Mouse (Mus musculus): ENCODE data around the gene Zfr2. TPM values are rescaled to one million over a fixed set of nuclear protein-coding genes. Genes with fewer than 3 reads are reported as not detected.
A peak's percentile ranks its signal among the peaks of the same experiment; 100 is the strongest.

Gene Zfr2
- total RNA-seq, 2 experiments from 2014 or later = 2.7 to 3.4 TPM

DNA sequence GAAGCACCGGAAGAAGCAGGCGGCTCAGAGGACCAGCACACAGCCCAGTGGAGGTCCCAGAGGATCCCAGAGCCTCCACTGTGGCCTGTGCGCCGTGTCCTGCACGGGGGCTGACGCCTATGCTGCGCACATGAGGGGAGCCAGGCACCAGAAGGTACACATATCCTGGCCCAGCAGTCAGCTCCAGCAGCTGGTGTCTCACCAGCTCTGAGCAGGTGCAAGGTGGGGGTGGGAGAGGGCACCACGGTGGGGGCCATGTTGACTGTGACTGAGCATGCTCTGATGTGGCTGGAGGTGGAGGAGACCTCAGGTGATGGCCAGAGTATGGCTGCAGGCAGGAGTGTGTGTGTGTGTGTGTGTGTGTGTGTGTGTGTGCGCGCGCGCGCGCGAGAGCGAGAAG is 9.1 kb downstream of the Zfr2 start:
- no peak for DNase-seq
- intact Hi-C loops (cut with DNase I) = loop anchor here (5.0 kb wide), 1 partner anchor 100 kb away; the partner anchor contains the start of gene Gipc3

DNA sequence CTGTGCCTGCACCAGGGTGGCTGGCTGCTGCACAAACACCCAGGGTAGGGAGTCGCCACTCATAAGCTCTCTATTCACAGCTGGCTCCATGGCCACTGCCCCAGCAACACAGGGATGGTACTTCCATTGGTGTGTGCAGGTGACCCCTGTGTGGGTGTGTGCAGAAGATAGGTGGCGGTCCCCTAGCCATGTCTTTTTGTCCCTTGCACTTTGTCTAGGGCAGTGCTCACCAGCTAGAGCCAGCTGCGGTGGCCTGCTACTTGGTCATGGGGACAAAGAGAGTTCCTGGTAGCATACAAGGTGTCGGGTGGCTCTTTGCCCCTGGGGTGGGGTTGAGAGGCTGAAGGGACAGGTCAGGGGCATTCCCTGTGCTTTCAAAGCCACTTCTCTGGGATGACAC is 11.2 kb downstream of the Zfr2 start:
- no peak for DNase-seq
- intact Hi-C loops (cut with DNase I) = loop anchor here (2.0 to 5.0 kb wide), 2 partner anchors 43 to 98 kb away; partner anchors contain the start of gene Gipc3

DNA sequence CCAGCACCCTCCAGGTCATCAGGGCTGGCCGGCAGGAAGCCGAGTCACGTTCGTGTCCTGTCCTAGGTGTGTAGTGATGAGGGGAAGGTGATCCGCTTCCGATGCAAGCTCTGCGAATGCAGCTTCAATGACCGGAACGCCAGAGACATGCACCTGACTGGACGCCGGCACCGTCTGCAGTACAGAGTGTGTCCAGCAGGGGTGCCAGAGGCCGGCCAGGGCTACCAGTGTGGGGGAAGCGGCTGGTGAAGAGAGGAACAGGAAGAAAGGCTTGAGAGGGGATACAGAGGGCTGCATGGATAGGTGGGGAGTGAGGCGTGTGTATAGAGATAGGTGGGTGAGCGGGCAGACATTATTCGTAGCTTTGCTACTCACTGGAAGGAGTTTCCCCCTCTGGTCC is 11.6 kb downstream of the Zfr2 start:
- peak; percentile 82 to 92 for DNase-seq
- intact Hi-C loops (cut with DNase I) = loop anchor here (2.0 to 5.0 kb wide), 2 partner anchors 42 to 98 kb away; partner anchors contain the start of gene Gipc3

DNA sequence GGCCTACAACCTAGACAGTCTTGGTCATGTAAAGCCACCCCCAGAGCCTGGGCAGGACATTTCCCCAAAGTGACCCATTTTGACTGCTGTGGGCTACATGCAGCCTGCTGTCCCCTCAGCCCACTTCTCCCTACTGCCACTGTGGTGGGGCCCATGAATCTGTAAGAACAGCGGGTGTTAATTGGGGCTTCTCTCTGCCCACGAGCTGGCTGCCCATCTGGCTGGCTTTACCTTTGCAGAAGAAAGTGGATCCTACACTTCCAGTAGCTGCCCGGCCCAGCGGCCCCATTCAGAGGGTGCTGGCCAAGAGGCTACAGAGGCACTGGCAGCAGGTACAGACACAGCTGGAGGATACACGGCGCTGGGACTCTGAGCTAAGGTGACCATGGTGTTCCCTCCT is 12.2 kb downstream of the Zfr2 start:
- DNase-seq = no peak
- intact Hi-C loops (cut with DNase I) = loop anchor here (2.0 kb wide), 1 partner anchor 42 kb away; no protein-coding TSS in a partner anchor

DNA sequence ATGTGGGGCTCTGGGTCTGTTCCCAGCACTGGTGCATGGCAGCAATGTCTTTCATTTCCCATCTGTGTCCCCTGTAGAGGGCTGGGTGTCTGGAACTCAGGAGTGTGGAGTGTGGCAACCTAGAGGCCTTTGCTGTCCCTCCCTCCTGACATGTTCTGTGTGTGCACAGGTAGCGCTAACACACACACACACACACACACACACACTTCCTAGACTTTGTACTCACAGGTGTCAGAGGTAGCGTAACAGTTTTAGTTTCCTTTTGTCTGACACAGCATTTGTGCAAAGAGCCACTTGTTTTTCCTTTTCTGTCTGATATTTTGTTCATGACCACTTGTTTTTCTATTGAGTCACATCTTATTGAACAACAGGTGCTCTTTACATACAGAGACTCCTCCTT is 14.8 kb downstream of the Zfr2 start:
- intact Hi-C loops (cut with DNase I) = no loop called here
- DNase-seq = no peak

DNA sequence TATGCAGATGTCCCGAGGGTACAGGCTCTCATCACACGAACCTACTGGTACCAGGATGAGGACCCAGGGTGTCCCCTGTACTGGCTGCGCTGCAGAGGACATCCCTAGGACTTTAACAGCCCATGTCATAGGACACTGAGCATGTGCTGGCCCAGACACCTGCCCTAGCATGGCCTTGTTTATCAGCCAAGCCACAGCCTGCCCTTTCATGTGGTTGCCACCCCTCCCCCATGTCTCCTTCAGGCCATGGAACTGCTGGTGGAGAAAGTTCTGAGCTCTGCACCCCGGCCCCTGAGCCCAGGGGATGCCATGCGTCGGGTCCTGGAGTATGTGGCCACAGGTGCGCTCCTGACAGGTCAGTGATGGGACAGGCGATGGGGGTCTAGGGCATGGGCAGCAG is 16.5 kb downstream of the Zfr2 start:
- DNase-seq = no peak
- intact Hi-C loops (cut with DNase I) = no loop called here

DNA sequence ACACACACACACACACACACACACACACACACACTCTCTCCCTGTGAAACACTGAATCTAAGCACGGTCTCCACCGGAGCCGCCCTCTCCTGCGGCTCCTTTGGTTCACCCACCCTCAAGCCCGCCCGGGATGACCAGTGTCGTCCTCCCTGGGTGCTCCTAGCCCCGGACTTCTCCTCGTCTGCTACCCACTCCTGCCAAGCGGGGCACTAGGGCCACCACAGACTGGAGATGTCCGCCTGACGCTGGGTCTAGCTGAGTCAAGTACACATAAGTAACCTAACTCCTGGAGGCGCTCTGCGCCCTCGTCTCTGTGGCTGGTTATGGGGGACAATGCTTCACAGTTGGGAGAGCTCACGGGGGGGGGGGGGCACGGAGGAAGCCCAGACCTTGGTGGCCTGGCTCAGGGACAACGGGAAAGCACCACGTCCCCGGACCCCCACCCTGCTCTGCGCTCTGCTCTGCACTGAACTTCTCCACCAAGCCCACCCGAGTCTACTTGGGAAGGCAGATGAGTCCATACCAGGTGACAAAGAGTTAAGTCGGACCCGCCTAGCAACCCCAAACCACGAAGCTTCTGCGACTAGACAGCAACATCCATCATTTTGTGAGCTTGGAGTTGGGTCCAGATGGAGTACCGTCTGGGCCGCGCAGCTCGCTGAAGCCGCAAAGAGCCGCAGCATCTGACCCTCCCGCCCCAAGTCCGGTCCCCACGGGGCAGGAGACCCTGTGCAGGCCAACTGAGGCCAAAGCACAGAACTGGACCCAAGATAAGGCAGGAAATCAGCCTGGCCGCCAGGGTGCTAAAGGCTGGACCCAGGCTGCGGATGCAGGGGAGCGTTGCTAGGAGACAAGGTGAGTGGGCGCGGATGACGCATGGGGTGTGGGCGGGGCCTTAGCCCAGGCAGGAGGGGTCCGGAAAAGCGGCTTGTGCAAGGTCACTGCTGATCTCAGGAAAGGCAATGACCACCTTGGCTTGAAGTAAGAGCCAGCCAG is 19.8 kb downstream of the Zfr2 start, which contains the start of gene Matk:
Matk (plus strand) TSS at position 512 of the 996 bp plus-strand sequence.
- DNase-seq = peak in 1 of 2 experiments; percentile 48
- intact Hi-C loops (cut with DNase I) = no loop called here

DNA sequence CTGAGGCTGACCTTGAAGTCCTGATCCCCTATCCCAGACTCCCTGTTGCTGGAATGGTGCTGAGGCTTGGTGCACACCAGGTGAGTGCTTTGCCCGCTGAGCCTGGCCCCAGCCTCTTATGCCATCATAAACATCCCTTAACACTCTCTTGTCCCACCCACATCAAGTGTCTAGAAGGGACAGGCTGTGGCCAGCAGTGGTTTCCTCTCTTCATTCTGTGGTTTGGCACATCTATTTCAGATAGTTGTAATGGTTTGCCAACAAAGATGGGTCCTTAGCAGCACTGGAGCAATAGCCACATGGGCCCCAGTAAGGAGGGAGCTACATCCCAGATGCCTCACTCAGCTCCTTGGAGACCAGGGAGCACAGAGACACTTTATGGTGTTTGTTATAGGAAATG is 21.9 kb downstream of the Zfr2 start:
- no peak for DNase-seq
- intact Hi-C loops (cut with DNase I) = no loop called here

DNA sequence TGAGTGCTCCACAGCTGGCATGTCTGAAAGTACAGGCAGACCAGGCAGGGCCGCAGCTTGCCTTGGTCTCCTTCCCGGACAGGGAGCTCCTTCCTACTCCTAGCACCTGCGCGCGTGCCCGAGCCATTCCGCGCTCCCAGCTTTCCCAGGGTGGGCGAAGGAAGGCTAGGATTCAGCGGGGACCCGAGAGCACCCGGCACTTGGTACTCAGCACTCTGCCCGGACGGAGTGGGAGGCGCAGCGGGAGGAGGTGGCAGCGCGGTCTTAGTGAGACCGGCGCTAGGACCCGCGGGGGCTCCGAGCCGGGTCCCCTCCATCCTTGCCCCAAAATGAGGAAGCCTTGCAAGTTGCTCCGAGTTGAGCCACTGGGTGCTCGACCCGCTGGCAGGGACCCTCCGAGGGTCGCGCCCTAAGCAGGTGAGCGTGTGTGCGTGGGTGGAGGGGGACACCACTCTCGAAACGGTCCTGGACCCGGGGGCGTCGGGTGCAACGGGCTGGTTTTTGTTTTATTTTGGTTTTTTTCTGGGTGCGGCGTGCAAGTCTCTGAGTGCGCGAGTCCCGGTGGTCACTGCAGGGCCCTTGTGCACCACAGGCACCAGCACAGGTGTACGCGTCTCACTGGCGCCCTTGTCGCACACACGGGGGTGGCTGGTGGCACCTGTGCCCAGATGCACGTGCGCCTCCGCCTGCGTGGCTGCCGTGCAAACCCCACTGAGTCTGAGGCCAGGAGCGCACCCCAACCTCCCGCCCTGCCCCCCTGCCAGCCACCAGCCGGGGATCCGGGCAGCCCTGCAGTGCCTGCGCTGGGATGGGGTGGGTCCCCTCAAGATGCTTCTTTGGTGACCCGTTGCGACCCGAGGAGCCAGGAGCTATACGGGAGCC is 24.4 kb downstream of the Zfr2 start:
- intact Hi-C loops (cut with DNase I) = no loop called here
- no peak for DNase-seq

DNA sequence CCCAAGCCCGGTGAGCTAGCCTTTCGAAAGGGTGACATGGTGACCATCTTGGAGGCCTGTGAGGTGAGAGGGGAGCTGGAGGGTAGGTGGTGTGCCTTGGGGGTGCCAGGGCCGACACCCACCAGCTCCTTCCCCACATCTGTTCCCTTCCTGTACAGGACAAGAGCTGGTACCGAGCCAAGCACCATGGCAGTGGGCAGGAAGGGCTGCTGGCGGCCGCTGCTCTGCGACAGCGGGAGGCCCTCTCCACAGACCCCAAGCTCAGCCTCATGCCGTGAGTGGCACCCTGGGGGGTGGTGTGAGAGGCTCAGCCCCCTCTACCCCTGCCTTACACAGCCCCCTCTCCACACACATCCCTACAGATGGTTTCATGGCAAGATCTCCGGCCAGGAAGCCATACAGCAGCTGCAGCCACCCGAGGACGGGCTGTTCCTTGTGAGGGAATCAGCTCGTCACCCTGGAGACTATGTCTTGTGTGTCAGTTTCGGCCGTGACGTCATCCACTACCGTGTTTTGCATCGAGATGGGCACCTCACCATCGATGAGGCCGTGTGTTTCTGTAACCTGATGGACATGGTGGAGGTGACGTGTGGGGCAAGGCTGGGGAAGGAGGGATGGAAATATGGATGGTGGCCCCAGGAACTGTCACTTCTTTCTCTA is 26.4 kb downstream of the Zfr2 start:
- no peak for DNase-seq
- intact Hi-C loops (cut with DNase I) = no loop called here

DNA sequence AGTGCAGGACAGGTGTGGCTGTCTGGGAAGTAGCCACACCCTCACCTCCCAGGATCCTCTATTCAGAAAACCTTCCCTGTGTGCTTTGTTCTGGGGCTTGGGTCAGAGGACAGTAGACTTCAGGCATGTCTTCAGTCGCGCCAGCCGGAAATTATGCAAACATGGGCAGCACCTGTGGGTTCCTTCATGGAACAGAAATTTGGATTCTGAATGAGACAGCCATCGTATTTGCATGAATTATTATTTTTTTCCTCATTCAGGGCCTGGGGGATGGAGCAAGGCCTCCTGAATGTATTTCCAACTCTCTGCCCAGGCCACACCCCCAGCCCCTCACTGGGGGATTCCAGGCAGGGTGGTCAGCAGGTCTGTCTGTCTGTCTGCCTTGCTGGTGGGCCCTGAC is 28.1 kb downstream of the Zfr2 start:
- no peak for DNase-seq
- intact Hi-C loops (cut with DNase I) = loop anchor here (10.0 kb wide), 1 partner anchor 546 kb away; no protein-coding TSS in a partner anchor

DNA sequence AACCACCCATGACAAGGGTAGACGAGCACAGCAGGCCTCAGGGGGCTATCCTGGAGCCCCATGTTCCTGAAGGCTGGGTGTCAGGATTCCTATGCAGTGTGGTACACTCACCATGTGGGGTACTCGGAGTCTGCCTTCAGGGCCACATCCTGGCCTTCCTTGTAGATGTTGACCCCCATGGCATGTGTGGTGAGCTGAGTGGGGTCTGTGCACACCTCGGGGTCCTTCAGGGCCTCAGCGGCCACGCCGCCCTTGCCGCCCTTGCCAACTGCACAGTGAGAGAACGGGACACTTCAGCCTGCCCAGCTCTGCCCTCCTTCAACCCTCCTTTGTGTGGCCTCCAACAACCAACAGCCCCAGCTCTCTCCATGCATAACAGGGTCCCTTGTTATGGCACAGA is 32.6 kb downstream of the Zfr2 start:
- intact Hi-C loops (cut with DNase I) = loop anchor here (10.0 kb wide), 1 partner anchor 551 kb away; no protein-coding TSS in a partner anchor
- DNase-seq = no peak

DNA sequence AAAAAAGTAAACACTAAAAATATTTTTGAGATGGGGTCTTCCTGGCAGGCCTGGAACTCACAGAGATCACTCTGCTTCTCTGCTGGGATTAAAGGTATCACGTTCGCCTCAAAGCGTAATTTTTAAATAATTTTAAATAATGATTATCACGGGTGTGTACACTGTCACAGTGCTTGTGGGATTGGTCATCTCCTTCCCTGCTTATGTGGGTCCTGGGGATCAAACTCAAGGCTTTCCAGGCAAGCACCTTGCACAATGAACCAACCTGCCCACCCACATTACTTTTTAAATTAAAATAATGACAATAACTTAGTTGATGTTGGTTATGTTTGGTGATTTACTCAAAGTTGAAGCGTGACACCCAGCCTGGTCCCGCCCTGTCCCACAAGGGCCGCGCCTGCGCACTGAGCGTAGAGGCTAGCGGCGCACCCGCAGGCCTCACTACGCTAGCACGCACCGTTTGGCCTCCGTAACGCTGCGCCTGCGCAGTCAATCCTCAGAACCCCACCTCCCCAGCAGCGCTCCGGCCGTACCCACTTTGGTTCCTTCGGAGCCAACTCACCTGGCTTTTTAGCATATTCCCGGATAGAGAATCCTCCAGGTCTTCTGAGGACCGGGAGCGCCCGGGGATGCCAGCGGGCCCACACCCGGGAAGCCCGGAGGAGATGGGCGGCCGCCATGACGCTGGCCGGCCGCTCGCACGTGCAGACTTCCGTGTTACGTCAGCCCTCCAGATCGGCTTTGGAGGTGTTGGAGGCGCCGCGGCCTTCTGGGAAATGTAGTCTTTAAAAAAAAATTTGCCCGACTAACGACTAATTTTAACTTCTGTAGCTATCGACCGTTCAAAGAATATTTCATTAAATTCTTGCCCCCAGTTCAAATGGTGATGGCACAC is 33.5 kb downstream of the Zfr2 start, which contains the start of the genes Mrpl54 and Apba3:
Mrpl54 (minus strand) TSS at position 724 of the 895 bp plus-strand sequence.
Apba3 (plus strand) TSS at position 750 of the 895 bp plus-strand sequence.
- DNase-seq = peak; percentile 98 to 99
- intact Hi-C loops (cut with DNase I) = loop anchor here (10.0 kb wide), 1 partner anchor 552 kb away; no protein-coding TSS in a partner anchor

DNA sequence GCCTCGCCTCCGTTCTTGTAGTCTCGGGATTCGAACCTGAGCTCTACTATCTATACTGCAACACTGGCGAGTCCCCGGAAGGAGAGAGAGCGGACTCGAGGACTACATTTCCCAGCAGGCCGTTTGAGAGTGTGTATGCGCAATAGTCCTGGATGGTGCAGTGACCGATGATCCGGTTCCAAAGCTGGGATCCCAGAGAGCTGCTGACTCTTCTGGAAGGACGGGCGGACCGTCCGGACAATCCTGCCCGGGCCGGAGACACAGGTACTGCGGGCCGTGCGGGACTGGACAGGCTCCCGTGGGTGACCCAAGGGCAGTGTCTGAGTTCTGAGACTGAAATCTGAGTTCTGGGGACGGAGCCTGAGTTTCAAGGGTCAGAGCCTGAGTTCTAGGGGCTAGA is 35.1 kb downstream of the Zfr2 start:
- DNase-seq = peak; percentile 82 to 88
- intact Hi-C loops (cut with DNase I) = loop anchor here (10.0 kb wide), 1 partner anchor 553 kb away; no protein-coding TSS in a partner anchor

DNA sequence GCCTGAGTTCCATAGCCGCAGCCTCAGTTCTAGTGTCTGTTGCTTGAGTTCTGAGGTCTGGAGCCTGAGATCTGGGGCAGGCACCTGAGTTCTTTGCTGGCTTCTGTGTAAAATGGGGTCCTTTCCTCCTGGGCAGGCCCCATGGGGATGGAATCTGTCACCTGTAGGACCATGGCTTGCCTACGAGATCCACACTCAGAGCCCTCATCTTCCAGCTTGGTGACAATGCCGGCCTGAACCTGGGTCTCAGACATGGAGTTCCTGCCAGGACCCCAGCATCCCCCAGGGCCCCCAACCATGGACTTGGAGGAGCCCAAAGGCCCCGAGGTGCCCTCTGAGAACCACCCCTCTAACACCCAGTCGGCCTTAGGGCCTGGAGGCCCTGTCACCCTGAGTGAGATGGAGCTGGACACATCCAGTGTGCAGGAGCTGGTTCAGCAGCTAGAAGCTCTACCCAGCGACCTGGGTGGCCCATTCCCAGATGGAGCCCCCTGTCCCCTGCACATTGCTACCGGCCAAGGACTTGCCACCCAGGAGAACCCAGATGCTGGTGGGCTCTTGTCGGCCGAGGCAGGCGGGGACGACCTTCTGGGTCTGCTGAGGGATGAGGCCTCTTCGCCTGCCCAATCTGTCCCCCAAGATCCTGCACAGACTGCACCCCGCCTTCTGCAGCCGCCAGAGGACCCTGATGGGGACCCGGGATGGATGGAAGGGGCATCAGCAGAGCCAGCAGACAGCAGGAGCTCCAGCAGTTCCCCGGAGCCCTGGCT is 35.9 kb downstream of the Zfr2 start:
- intact Hi-C loops (cut with DNase I) = loop anchor here (10.0 kb wide), 1 partner anchor 554 kb away; no protein-coding TSS in a partner anchor

DNA sequence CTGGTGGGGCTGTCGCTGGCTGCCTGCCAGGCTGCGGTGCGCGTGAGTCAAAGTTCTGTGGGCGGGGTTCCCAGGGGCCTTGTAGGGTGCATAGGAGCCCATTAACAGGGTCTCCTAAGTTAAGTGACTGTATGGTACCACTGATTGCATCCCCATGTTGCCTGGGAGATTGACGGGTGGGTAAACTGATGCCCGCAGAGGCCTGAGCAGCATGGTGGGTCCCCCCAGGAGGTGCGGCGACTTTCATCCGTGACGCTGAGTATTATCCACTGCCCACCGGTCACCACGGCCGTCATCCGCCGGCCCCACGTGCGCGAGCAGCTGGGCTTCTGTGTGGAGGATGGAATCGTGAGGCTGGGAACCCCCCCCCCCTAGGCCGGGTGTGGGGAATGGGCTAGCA is 39.4 kb downstream of the Zfr2 start:
- intact Hi-C loops (cut with DNase I) = no loop called here
- DNase-seq = no peak

More for the DNA sequence above, 35.9 kb downstream of the Zfr2 start:
- DNase-seq = no peak

DNA sequence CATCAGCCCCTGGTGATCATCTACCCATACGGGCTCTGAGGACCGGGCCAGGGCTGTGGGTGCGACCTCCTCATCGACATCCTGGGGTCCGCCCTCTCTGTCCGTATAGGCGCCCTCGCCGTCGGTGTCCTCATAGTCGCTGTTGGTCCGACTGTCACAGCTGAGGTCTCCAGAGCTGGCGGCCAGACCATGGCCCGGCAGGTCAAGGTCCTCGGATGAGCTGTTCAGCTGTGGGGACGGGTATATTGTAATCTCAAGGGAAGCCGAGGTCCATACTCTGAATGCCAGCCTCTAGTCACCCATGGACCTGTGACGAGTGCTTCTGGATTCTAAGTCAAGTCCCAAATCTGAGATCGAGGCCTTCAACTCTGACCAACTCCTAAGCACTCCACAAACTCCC is 40.9 kb downstream of the Zfr2 start:
- intact Hi-C loops (cut with DNase I) = no loop called here
- no peak for DNase-seq

DNA sequence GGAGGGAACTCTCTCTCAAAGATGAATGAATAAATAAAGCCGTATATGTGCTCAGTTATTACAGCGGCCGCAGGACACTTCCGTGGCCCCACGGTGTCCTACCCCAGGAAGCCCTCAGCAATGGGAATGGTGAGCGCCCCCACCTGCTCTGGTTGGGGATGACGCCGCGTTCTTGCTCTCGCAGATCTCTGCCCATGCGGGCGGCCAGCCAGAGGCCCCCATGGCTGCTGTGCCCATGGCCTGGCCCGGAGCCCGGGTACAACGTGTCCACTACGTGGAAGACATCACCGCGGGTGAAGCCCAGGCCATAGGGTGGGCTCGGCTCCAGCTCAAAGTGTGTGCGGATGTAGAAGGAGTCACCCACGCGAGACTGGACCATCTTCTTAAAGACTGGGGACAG is 44.7 kb downstream of the Zfr2 start:
- DNase-seq = no peak
- intact Hi-C loops (cut with DNase I) = no loop called here
